Mouse (Mus musculus): ENCODE data around the gene Magea6. TPM values are rescaled to one million over a fixed set of nuclear protein-coding genes. Genes with fewer than 3 reads are reported as not detected.

The Magea6 gene
- polyA plus RNA-seq (2014; fragmentation: Illumina TruSeq; extraction: RNeasy Lipid Tissue Mini Kit (QIAGEN cat#74804); ENCODE audit: insufficient read depth, low read depth, low replicate concordance) = not detected

DNA sequence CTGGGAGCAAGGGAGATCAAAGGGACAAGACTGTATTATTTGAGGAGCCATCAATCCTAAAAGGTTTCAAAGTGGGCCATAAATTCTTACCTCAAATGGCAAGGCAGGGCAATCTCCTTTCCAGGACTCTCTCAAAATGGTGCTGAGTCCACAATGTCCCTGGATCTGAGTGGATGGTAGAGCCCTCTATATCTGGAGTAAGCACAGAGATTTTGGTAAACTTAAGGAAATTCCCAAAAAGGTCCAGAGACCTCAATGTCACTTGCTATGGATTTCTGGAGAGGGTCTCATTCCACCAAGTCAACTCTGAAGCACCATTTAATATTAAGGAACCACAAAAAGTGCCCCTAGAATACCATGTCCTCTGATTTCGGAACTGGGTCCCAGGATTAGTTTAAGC, at the start of gene Magea6:
Gene Magea6 (minus strand): TSS at position 101 of the 400 bp plus-strand sequence.

GRCm38 (mm10) chrX:154949405-154949804, 13.6 kb upstream of the Magea6 start, which contains the start of gene Magea3:
Magea3 (minus strand) TSS chrX:154949505.

GRCm38 (mm10) chrX:154890167-154890566, 45.6 kb downstream of the Magea6 start, which contains the start of gene Cldn34b1:
Cldn34b1 (minus strand) TSS chrX:154890267.

Other genes with a start within 250 kb of the Magea6 start
- not detected for gene Cldn34b1, start 45.7 kb downstream of the Magea6 start, polyA plus RNA-seq (2014; fragmentation: Illumina TruSeq; extraction: RNeasy Lipid Tissue Mini Kit (QIAGEN cat#74804); ENCODE audit: insufficient read depth, low read depth, low replicate concordance)
- gene Magea3, start 13.5 kb upstream of the Magea6 start, polyA plus RNA-seq (2014; fragmentation: Illumina TruSeq; extraction: RNeasy Lipid Tissue Mini Kit (QIAGEN cat#74804); ENCODE audit: insufficient read depth, low read depth, low replicate concordance) = not detected
- not detected for gene Magea8, start 59.9 kb upstream of the Magea6 start, polyA plus RNA-seq (2014; fragmentation: Illumina TruSeq; extraction: RNeasy Lipid Tissue Mini Kit (QIAGEN cat#74804); ENCODE audit: insufficient read depth, low read depth, low replicate concordance)
- gene Magea5, start 127.2 kb upstream of the Magea6 start, polyA plus RNA-seq (2014; fragmentation: Illumina TruSeq; extraction: RNeasy Lipid Tissue Mini Kit (QIAGEN cat#74804); ENCODE audit: insufficient read depth, low read depth, low replicate concordance) = not detected
- gene Magea1, start 153.8 kb upstream of the Magea6 start, polyA plus RNA-seq (2014; fragmentation: Illumina TruSeq; extraction: RNeasy Lipid Tissue Mini Kit (QIAGEN cat#74804); ENCODE audit: insufficient read depth, low read depth, low replicate concordance) = not detected
- gene Magea2, start 157.7 kb upstream of the Magea6 start, polyA plus RNA-seq (2014; fragmentation: Illumina TruSeq; extraction: RNeasy Lipid Tissue Mini Kit (QIAGEN cat#74804); ENCODE audit: insufficient read depth, low read depth, low replicate concordance) = not detected
- gene Cldn34b2, start 192.4 kb upstream of the Magea6 start, polyA plus RNA-seq (2014; fragmentation: Illumina TruSeq; extraction: RNeasy Lipid Tissue Mini Kit (QIAGEN cat#74804); ENCODE audit: insufficient read depth, low read depth, low replicate concordance) = not detected

Measured in lung, adult 10 weeks (tissue).